Mouse (Mus musculus) liver (tissue): ENCODE measurements around the gene Gm8947.
"Not testable (repeated sequence)": the region's sequence is repeated elsewhere in the genome, so short reads cannot be mapped to it uniquely, and the experiment has no call there.

ENCODE experiments used
- DNase-seq: peaks from one replicate; pipeline ENCODE4 v3.0.0-alpha.2; 2020; ENCODE audit warnings: mixed read lengths

Gene Gm8947

GRCm38 (mm10) chr1:151192075-151192474 lies at the start of gene Gm8947:
Gene Gm8947 (plus strand): TSS chr1:151192376.
- not testable (repeated sequence) for DNase-seq

DNA sequence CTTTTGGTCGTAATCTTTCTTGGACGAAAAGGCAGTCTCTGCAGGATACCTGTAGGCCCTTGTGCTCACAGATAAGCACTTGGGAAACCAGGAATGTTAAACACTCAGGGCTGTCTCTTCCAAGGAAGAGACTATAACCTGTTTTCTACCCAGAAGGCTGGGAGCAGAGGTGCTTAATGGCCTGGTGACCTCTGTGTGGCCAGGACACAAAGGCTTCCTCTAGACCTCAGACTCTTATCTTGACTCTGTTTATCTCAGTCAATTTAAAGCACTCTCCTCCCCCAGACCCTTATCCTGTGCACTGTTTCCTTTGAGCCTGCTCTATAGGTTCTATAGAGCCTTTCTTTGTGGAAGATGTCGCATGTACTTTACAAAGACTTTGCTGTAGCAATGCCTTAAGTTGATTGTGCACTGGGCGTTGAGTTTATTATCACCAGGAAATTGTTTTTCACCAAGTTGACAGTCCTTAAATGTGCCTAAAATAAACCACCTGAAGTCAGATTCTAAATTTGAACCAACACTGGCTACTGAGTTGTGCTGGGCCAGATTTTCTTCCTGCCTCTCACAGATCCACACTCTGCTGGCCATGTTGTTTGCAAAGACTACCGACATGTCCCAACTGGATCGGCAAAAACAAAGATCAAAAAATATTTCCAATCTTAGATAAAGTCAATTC lies 47.6 kb upstream of the Gm8947 start:
- DNase-seq: no peak

GRCm38 (mm10) chr1:151147801-151148200 lies 44.4 kb upstream of the Gm8947 start:
- no peak for DNase-seq

- DNase-seq: no peak
Measured at GRCm38 (mm10) chr1:151150211-151150610, 42.0 kb upstream of the Gm8947 start.

- no peak for DNase-seq
Measured at GRCm38 (mm10) chr1:151151089-151151488, 41.1 kb upstream of the Gm8947 start.

GRCm38 (mm10) chr1:151153056-151153652 lies 39.0 kb upstream of the Gm8947 start:
- DNase-seq: no peak

DNA sequence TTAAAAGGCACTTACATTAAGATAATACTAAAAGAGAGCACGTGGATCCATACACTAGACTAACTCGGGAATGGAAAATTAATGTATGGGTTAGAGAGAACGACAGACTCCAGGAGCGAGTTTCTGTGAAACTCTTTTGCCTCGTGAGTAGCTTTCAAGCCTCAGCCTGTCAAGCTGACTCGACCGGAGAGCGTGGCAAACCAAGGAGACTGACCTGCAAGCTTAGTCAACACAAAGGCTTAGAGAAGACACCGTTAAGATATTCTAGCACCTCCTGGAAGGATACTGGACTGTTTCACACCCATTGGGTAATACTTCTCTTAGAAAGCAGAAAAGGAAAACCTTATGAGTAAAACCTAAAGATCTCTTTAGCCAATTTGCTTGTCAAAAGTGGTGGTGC lies 38.0 kb upstream of the Gm8947 start:
- DNase-seq: not testable (repeated sequence)

DNA sequence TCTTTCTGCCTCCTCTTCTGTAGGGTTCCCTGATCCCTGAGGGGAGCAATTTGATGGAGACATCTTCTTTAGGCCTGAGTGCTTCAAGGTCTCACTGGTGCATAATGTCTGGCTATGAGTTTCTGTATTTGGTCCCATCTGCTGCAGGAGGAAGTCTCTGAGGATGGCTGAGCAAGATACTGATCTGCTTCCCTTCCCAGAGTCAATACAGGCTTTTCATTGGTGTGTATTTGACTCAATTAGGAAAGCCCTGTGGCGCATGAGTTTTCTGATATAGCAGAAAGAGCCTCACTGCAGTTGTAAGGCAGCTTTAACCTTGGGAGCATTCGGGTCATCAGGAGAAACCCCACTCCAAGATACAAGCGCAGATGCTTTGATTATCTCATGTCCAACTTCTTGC lies 36.0 kb upstream of the Gm8947 start:
- DNase-seq: no peak

DNA sequence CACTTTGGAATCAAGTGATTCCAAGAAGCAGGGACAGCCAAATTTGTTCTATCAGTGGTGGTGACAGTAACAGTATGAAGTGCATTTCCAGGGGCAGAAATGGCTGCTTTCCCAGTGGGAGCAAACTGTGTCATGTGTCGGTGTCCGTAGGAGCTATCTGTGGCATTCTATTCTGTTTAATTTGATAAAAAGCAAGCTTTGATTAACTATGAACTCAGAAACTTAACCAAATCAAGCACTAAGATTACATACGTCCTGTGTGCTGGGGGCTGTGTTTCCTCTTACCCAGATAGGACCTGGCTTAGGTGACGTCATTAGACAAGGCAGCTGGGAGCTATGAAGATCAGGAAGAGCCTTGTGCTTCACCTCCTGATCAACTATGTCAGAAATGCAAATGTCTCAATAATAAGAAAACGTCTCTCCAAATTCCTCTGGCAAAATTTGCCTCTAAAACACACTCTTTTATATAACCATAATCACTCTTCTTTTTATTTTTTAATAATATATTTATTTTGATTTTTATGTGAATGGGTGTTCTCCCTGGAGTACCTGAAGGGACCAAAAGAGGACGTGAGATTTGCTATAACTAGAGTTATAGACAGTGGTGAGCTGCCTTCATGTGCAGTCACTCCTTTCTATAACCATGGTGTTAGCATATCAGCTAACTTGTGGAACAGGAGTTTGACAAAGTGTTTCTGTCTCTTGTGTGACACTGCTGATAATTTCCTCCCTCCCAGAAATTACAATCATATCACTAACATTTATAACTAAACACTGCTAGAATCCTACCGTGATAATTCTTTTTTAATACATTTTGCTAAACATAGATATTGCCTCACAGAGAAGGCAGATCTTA lies 35.2 kb upstream of the Gm8947 start:
- DNase-seq: no peak

GRCm38 (mm10) chr1:151157963-151158856 lies 34.0 kb upstream of the Gm8947 start:
- no peak for DNase-seq

DNA sequence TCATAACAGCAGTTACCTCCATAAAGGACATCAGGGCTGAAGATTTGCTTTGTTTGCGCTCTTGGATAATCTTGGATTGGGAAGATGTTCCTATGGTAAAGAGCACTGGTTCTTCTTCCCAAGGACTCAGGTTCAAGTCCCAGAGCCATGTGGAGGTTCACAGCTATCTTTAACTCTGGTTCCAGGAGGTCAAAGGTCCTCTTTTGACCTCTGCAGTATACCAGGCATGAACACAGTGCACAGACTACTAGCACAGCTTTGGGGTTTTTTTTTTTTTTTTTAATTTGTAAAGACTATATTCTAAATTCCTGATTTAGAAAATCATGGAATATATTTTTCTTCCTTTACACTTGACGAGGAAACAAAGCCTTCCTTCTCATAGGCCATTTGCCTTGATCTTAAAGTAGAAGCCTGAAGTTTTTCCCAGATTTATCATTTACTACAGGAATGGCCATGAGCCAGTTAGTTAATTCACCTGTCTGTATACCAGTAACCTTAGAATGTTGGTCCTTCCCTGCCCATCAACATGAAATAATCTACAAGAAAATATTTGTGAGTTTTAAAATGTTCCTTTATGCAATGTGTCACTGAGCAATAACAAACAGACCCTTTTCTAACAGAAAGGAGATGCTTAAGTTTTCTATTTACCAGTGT lies 33.2 kb upstream of the Gm8947 start:
- DNase-seq: no peak

DNA sequence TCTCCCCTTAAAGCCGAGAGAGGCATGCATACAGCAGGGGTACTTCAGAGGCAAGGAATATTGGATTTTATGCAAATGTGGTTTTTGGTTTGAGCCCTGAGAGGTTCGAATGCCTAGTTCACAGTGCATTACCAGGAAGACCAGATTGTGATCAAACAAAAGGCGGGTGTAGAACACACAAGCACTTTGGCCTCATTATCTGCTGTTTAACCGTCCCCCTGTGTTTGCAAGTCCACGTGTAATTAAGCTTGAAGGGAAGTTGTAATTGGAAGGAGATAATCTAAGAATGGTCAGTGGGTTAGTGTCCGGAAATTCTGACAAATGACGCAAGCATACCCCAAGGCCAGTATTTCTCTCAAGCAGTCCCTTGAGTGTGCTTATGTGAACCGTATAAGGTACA lies 26.1 kb upstream of the Gm8947 start:
- no peak for DNase-seq

- DNase-seq: no peak
Measured at GRCm38 (mm10) chr1:151167297-151168047, 24.7 kb upstream of the Gm8947 start.

GRCm38 (mm10) chr1:151168637-151169036 lies 23.5 kb upstream of the Gm8947 start:
- DNase-seq: no peak

GRCm38 (mm10) chr1:151171572-151172461 lies 20.4 kb upstream of the Gm8947 start:
- no peak for DNase-seq

DNA sequence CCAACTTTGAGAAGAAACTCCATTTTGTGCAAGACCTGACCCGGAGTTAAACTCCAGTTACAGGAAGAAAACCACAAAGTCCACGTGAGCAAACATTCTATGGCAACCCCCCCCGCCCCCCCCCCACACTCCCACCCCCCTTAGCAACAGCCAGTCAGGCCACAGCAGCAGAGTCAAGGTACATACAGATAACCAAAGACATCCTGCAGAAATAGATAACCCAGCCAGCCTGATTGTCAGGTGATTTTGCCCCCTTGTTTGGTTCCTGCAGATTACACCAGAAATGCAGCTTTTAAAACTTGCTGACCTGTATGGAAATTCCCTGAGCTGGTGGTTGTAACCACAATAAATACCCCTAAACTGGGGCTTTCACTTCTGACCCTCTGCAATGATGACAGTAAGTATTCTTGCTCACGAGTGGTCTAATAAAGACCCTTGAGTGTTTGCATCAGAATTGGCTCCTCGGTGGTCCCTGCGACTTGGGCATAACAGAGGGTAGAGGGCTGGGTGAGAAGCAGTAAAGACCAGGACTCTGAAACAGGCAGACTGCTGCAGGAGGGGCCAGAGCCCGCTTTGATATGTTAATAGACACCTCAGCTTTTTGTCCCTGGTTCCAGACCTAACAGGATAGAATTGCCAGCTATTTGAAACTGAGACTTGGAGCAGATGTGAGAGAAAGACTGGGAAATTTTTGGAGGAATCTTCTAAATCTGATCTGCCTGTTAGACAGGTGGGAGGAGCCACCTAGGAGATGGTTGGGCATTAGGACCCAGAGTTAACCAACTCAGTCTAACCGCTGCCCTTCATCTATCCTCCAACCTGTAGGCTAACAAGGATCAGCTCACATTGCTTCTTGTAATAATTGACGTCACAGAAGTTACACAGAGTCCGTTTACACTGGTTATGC lies 14.9 kb upstream of the Gm8947 start:
- DNase-seq: peak; percentile 75

GRCm38 (mm10) chr1:151177937-151178271 lies 14.3 kb upstream of the Gm8947 start:
- DNase-seq: no peak

- no peak for DNase-seq
Measured at GRCm38 (mm10) chr1:151178505-151179083, 13.6 kb upstream of the Gm8947 start.

DNA sequence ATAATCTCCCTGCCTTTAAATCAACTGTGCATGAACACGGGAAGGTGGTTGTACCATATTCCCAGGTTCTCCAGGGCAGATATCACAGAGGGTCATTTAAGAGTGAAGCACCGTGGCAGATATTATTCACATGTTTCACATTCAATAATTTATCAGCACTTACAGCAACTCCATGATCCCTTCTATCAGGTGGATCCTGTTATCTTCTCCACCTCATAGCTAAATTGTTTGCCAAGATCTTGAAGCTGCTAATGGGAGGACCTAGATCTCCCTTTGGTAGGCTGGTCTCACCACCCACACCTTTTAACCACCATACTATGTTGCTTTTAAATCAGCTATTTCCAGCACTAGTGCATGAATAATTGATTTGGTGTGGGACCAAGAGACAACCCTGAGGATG lies 12.0 kb upstream of the Gm8947 start:
- DNase-seq: no peak
